Mouse (Mus musculus): ENCODE measurements around the gene Bap1.

Bap1 gene

DNA sequence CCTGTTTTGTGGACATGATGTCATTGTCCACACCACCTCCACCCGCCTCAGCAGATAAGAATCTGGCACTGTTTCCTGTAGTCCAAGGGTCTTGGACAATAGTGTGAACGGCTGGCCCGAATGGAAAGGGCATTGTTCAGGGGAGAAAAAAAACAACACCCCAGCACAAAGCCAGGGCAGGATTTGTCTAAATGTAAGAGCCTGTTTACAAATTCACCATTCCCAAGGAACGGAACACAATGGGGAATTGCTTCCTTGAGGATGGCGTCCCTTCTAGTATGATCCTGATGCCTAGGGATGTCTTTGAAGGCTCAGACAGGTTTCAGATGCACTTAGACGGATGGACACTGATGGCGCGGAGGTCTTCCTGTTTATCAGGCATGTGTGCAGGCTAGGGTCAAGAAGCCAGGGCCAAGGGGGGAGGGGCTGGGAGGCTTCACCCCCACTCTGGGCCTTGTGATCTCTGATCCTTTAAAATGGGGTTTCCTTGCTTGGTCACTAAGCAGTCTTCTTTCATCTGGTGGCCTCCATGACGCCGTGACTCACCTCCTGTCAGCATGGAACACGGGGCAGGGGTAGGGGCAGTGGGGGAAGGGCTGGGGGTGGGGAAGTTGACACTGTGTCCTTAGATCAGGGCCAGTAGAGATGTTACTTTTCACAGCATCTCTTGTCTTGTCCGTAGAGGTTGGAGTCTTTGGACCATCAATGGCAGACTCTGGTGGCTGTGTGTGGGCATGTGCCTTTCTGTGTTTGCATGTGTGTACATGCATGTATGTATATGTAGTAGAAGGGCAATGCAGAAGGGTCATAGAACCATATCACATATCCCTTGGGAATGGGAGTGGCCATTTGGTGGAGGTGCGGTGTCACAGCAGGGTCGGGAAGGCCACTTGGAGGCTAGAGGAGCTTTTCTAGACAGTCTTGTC is 17.9 kb upstream of the Bap1 start:
- in situ Hi-C loops (cut with MboI, MseI), result no loop called here

DNA sequence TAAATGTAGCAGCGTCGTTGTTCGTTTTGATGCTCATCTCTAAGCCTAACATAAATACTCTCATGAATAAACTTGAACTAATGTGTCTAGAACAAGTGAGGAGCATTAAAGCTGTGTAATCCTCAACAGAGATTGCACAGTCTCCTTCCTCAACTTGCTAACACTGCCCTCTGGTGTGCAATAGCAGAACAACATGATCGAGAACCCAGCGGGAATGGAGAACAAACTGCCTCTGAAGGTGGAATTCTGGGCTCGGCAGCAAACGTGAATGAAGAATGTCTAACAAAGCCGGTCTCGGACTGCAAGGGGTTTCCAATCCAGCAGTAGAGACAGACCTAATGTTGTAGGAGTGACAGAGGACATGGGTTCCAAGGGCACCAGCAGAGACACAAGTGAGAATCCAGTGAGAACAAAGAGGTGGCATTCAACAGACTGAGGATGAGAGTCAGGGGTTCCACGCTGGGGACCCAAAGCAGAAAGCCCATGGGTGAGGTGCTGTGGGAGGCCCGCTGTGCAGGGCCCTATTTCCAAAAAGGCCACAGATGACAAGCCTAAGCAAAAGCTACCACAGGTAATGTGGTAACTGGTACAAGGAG is 17.2 kb upstream of the Bap1 start:
- in situ Hi-C loops (cut with MboI, MseI), result no loop called here

DNA sequence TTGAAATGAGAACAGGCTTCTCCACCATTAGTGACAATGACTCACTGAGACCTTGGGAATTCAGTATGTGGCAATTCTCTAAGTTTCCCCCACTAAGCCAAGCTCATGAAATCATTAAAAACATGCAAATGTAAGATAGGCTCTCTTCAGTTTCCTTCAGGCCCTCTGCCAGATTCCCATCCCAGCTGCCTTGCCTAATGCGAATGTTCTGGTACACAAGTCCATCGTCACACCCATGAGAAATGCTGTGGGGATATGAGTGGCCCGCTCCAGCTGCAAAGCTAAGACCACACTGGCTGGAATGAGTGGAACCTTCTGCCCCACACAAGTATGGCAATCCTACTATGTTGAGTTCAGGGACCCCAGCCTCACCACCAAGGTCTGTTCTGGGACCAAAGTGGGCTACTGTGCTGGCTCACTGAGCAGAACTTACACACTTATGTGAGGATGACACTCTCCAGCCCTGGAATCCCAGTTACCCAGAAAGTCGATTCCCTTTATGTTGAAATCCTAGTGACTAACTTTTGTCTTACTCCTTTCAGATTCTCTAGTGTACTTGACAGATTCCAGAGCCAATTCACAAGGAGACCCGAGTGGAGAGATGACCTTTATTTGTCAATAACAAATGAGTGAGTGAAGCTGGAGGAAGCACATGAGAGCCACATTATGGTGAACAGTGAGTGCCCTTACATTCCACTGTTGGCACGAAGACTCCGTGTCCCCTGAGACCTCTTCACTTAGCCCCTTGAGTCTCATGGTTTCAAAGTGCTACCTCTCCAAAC is 14.0 kb upstream of the Bap1 start:
- in situ Hi-C loops (cut with MboI, MseI), result no loop called here

DNA sequence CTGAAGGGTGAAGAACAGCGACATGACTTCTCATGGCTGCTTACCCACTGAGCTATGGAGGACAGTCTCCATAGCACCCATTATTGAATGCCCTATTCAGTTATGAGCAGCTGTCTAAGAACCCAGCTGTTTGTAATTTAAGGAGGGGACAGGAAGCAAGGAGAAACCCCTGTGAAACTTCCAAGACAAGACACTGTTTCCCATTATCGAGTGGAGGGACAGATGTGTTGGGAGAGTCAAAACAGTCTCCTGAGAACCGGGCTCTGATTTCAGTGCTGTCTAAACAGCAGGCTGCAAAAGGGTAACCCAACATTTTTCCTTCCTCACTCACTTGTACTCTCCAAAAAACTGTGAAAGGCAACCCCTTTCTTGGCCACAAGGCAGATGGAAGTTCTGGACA is 10.7 kb upstream of the Bap1 start:
- in situ Hi-C loops (cut with MboI, MseI), result no loop called here

DNA sequence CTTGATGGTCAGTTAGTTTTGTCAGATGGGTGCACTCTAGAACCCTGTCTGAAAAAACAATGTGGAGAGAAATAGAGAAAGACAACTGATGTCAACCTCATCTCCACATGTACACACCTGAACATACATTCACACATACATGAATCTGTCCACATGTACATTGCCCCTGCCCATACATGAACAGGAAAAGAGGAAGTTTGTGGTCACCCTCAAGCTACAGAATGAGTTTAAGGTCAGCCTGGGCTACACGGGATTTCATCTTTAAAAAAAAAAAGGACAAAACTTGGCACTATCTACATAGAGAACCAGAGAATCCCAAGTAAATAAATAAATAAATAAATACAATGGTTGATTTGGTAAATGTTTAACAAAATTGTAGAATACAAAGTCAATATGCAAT is 6.5 kb upstream of the Bap1 start:
- in situ Hi-C loops (cut with MboI, MseI), result no loop called here

DNA sequence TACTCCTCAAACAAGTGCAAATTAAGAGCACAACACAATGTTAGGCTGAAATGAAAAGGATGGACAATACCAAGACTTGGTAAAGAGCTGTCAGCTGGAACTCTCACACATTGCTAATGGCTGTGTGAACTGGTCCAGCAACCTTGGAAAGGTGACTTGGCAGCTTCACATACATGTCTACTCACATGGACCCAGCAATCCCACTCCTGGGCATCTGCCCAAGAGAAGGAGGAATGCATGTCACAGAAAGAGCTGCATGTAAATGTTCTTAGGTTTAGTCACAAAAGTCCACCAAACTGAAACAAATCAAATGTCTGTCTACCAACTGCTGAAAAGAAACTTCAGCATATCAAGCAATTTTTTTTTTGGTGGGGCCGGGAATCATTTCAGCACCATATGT is 5.3 kb upstream of the Bap1 start:
- in situ Hi-C loops (cut with MboI, MseI), result no loop called here

DNA sequence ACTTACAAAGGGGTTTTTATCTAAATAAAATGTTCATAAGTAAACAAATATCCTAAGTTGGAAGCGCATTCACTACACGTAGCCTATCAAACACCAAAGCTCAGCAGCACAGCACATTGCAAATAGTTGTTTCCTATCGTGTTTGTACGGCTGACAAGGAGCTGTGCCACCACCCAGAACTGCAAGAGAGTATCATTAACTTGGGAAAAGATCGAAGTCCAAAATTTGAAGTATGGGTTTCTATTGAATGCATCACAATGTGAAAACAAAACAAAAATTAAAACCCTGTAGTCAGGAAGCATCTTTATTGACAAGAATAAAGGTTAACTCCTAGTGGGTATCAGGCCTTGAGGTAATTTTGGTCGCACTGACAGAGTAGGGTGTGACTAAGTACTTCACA is 2.9 kb upstream of the Bap1 start:
- in situ Hi-C loops (cut with MboI, MseI), result no loop called here

DNA sequence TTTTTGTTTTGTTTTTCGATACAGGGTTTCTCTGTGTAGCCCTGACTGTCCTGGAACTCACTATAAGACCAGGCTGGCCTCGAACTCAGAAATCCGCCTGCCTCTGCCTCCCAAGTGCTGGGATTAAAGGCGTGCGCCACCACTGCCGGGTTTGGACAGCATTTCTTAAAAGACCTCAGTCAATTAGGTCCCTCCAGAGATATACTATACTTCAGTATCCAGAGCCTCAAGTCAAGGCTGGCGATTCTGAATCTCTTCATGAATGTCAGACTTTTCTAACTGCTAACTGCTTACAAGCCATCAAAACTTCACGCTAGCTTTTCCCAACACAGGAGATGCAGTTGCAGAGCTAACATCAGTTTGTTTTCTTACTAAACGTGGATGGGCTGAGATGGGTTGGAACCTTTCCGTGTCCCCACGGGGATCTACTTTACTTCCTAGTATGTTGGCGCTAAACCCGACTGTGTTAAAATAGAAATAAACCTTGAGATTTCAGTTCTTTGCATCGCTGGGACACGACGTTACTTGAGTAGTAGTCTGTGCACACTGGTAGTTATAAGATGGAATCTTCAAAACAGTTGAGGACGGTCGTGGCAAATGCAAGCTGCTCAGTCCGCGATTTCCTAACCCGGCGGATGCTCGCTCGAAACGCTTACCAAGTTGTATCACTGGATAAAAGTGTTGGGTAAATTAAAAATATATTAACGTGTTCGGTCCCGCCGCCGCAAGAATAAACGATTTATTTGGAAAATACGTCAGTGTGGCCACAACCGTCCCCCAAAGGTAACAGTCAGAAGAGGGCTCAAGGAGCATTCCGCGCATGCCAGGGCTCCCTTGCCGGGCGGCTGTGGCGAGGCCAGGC is 797 bp upstream of the Bap1 start:
- in situ Hi-C loops (cut with MboI, MseI), result loop anchor here (5.0 kb wide), 1 partner anchor 38 kb away; no protein-coding TSS in a partner anchor

DNA sequence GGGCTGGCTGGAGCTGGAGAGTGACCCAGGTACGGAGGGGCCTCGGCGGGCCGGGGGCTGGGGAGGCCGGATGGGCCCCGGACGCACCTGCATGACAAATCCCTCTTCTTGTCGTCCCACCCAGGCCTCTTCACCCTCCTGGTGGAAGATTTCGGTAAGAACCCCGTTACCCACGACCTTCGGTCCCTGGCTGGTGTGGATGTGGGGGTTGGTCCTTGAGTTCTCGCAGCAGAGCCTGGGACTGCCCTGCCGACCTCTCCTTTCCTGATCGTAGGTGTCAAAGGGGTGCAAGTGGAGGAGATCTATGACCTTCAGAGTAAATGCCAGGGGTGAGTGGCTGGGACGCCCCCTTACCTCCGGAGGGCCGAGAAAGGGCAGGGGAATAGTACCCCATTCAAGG is 376 bp downstream of the Bap1 start:
- in situ Hi-C loops (cut with MboI, MseI), result loop anchor here (5.0 kb wide), 1 partner anchor 39 kb away; no protein-coding TSS in a partner anchor

DNA sequence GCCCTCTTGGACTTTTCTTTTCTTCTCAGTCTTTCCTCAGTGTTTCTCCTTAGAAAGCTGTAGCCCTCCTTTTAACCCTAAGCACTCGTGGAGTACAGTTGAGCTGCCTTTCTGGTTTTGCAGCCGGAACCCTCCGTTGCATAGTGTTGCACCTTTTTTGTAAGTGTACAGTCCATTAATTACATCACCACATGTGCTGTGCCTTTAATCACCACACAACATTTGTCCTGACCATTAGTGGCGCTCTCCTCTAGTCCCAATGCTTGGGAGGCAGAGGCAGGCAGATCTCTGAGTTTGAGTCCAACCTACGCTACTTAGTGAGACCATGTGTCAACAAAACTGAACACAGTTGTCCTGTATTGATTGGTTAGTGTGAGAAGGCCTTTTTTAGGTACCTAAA is 841 bp downstream of the Bap1 start:
- in situ Hi-C loops (cut with MboI, MseI), result loop anchor here (5.0 kb wide), 1 partner anchor 40 kb away; no protein-coding TSS in a partner anchor

DNA sequence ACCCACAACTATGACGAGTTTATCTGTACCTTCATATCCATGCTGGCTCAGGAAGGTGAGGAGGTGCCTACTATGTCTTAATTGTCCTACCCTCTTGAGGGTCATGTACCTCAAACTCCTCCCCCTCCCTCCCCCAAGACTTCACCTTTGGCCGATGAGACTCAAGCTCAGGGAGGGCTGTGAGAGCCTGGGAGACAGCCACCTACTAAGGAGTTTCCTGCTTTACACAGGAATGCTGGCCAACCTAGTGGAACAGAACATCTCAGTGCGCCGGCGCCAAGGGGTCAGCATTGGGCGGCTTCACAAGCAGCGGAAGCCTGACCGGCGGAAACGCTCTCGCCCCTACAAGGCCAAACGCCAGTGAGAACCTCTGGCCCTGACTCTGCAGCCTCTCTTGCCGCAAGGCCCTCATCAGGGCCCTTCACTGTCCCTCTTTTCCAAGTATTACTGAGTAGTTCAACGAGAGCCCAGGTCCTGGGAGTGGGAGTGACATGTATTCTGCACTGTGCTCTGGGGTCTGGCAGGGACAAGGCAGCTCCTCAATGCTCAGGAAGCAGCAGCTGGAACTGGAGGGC is 7.3 kb downstream of the Bap1 start:
- in situ Hi-C loops (cut with MboI, MseI), result no loop called here

DNA sequence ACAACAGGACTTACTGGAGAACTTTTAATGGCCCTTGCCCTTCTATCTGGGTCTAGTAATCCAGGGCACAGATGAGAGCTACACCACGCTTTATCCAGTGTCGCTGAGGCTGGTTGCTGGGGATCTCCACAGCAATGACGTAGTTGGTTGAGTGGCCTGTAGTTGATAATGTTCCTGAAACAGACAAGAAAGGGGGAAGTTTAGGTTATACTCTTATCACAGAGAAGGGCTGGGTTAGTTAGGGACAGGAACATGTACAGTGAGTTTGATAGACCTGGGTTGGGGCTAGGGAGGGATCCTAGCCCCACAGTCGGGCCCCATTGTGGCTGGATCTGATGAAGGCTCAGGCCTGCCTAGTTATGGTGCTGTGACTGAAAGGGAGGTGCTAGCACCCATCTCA is 9.1 kb downstream of the Bap1 start:
- in situ Hi-C loops (cut with MboI, MseI), result no loop called here

DNA sequence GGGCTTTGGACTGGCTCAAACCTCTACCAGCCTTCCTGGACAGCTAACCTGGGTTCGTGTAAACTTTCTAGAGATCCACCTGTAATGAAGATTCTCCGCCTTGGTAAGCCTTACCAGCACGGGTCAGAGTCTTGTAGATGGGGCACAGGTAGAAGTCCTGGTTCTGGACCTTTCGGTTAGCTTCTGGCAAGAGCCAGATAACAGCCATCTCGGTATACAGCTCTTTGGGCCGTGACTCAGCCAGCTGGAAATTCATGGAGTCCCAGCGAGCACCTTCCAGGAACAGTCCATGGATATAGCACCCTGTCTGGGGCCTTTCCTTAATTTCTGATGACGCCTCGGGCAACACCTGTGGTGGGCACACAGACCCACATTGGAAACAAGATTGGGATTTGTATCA is 9.7 kb downstream of the Bap1 start:
- in situ Hi-C loops (cut with MboI, MseI), result no loop called here

DNA sequence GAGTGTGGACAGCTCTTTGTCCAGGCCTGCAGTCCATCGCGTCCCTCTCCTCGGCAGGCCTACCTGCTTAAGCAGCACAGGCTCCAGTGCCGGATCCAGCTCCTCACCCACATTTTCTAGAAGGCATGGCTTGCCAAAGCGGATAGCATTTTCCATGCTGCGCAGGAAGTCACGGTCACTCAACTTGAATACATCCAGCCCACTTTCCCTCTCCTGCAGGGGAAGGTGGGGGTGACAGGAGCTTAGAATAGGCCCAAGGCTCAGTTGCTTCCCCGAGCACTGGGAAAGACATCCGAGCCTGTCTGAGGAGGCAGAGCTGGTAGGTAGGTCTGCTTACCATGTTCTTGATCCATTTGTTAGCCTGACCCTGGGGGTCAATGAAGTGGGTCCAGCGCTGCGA is 16.4 kb downstream of the Bap1 start:
- in situ Hi-C loops (cut with MboI, MseI), result no loop called here

DNA sequence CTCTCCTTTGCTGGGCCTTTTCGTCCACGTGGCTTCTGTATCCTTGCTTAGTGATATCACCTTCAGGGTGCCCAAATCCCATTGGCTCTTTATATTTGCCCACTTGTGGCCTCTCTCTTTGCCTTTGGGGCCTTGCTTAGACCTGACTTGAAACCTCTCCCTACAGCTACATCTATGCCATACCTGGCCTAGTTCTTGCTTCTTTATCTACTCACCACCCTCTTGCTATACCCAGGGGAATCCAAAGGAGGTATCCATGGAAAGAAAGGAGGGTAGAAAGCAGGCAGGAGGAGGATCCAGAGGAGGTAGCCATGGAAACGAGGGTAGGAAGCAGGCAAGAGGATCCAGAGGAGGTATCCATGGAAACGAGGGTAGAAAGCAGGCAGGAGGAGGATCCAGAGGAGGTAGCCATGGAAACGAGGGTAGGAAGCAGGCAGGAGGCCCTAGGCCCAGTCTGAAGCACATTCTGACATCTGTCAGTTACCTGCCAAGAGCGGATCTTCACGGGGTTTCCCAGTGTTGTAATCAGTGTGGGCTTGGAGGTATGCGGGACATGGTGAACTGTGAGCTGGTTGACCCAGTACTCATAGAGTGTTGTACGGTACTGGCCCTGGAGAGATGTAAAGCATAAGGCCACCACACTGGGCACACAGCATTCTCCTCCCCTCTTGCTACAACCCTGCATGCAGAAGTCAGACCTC is 17.2 kb downstream of the Bap1 start:
- in situ Hi-C loops (cut with MboI, MseI), result no loop called here

DNA sequence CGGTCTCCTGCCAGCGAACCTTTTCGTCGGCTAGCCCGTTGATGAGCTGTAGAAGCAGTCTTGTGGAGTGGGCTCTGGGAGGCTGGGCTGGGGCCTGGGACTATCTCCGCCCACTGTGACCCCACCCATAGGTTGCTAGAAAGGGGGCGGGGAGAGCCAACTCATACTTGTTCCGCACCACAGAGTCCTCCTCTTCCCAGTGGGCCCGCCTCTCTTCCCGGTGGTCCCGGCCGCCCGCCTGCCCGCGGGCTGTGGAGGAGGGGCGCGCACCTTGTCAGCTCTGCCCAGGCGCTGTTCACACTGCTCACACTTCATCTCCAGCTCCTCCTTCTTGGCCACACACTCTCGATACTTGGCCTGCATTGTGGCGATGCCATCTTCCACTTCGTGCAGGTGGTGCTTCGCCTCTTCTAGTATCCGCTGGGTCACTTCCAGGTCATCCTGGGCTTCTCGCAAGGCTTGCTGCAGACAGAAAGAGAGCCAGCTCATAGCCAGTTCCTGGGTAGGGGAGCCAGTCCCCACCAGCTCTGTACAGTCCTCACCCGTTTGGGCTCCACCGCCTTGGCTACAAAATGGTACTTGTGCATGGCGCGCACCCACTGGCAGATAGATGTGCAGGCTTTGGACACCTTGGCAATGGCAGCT is 18.3 kb downstream of the Bap1 start:
- in situ Hi-C loops (cut with MboI, MseI), result loop anchor here (5.0 kb wide), 1 partner anchor 203 kb away; no protein-coding TSS in a partner anchor

DNA sequence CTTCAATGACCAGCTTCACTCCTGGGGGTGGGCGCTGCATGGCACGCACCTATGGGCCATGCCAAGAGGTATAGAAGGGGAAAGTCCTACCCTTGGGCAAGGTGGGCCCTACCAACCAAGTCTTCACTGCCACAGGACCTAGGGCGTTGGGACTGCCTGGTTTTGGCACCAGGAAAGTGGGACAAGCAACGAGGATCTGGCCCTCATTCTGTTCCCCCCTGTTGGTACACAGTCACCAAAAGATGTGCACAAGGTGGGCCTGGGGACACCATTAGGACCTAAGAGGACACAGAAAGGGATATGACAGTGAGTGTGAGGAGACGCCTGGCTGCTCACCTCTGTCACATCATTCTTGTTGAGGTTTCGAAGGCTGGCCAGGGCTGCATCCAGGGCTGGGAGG is 19.9 kb downstream of the Bap1 start:
- in situ Hi-C loops (cut with MboI, MseI), result loop anchor here (5.0 kb wide), 1 partner anchor 201 kb away; no protein-coding TSS in a partner anchor

DNA sequence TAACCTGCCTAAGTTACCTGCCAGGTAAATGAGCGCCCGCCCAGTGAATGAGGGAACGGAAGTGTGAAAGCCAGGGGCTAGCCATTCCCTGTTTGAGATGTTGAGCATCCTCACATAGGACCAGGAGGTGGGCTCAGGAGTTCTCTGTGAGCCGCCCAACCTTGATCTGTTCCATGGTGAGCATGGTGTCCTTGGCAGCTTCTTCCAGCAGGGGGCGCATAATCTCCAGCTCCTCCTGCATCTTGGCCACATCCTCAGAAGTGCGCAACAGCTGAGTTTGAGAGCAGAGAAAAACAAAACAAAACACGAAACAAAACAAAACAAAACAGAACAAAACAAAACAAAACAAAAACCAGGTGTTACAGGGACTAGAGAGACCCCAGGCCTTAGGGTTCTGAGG is 20.9 kb downstream of the Bap1 start:
- in situ Hi-C loops (cut with MboI, MseI), result loop anchor here (5.0 kb wide), 1 partner anchor 200 kb away; no protein-coding TSS in a partner anchor

DNA sequence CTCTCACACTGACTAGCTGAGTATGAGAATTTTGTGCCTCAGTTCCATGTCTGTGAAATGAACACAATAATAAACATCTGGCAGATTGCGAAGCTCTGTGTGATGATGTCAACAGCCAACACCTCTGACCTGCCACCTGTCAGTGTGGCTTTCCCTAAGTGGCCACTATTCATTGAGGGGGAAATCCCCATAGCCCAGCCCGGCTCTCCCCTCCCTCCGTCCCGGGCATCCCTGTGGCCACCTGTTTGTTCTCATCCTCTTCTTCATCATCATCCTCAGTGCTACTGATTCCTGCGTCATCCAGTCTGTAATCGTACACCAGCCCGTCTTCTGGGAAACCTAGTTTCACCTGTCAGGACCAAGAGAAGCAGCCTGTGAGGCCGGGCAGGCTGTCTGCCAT is 34.5 kb downstream of the Bap1 start:
- in situ Hi-C loops (cut with MboI, MseI), result no loop called here
